Mouse (Mus musculus): ENCODE data around the gene Nt5c1b. TPM values are rescaled to one million over a fixed set of nuclear protein-coding genes. Genes with fewer than 3 reads are reported as not detected.

Gene Nt5c1b
- total RNA-seq (2023): not detected

DNA sequence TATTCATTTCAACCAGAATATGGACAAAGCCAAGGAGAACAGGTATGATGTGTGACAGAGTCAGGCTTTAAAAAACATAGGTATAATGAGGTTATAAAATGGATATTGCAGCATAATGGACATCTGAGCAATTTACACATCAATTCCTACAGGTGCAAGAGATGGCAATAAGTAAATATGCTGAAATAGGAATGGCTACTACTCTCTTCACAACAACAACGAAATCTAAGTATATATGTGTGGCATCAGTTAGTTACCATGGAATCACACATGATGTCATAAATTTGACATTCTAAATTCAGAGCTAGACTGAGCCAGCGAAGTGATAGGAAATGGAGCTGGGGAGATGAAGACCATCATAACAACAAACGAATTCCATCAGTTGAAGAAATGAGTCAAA lies at the start of gene Nt5c1b:
Gene Nt5c1b, plus strand, starts transcription at position 301 of the 400 bp plus-strand sequence.

DNA sequence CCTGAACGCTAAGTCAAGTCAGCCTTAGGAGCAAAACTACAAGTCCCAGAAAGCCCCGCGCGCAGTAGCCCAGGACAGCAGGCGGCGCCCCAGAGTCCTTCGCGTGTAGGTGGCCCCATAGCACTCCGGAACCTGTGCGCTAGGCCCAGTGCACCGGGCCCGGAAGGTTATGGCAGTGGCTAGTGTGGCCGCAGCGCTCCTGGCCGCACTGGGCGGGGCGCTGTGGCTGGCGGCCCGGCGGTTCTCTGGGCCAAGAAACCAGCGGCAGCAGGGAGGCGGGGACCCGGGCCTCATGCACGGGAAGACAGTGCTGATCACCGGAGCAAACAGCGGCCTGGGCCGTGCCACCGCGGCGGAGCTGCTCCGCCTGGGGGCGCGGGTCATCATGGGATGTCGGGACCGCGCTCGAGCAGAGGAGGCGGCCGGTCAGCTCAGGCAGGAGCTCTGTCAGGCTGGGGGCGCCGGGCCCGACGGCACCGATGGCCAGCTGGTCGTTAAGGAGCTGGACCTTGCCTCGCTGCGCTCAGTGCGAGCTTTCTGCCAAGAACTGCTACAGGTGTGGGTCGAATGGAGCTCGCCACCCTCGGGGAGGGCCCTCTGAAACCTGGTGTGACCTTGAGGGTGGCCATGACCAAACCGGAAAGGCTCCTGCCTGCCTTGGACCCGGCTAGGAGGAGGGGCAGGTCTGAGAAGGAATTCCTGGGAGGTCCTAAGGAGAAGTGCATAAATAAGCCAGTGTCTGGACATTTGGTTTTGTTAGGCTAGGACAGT lies 21.1 kb downstream of the Nt5c1b start, which contains the start of gene Rdh14:
Gene Rdh14, plus strand, starts transcription at position 102 of the 771 bp plus-strand sequence.

Other genes starting within 250 kb of the Nt5c1b start
- gene Rdh14, start 20.8 kb downstream of the Nt5c1b start, total RNA-seq (2023): 10 to 100 TPM; 13.3 to 13.8 TPM